Mouse (Mus musculus) stomach, postnatal 0 days (tissue): ENCODE results near the gene Rmi2. TPM values are rescaled to one million over a fixed set of nuclear protein-coding genes. Genes with fewer than 3 reads are reported as not detected.
A peak's percentile ranks its signal among the peaks of the same experiment; 100 is the strongest.
"Not testable (repeated sequence)": the region's sequence is repeated elsewhere in the genome, so short reads cannot be mapped to it uniquely, and the experiment has no call there.

ENCODE experiments used
- ATAC-seq: fragments of 200-750 bp; cut with Nextera tagmentation; 2 replicates; pipeline ENCODE4 v1.8.0; 2017; ENCODE audit not compliant: low FRiP score, low TSS enrichment
- DNase-seq: peaks from one replicate; pipeline ENCODE4 v3.0.0-alpha.2; 2016; ENCODE audit warnings: low spot score
- H3K27ac ChIP-seq: fragments of 300-500 bp; sonication (generic); replicated peaks from 2 replicates; pipeline ENCODE4 v1.5.1; 2014; ENCODE audit warnings: mild to moderate bottlenecking, control low read depth
- H3K27me3 ChIP-seq: fragments of 300-500 bp; sonication (generic); 2 replicates; pipeline ENCODE4 v1.6.1; 2014; ENCODE audit warnings: low read length; ENCODE audit not compliant: control insufficient read depth, insufficient read depth
- H3K36me3 ChIP-seq: fragments of 300-500 bp; sonication (generic); 2 replicates; pipeline ENCODE4 v1.6.1; 2014; ENCODE audit warnings: low read length, mixed read lengths; ENCODE audit not compliant: control insufficient read depth, insufficient read depth
- H3K4me1 ChIP-seq: fragments of 300-500 bp; sonication (generic); replicated peaks from 2 replicates; pipeline ENCODE4 v1.6.1; 2014; ENCODE audit warnings: antibody characterized with exemption; ENCODE audit not compliant: control insufficient read depth, insufficient read depth
- H3K4me2 ChIP-seq: fragments of 300-500 bp; sonication (generic); replicated peaks from 2 replicates; pipeline ENCODE4 v1.6.1; 2014; ENCODE audit warnings: low read depth, mild to moderate bottlenecking, control low read depth, moderate library complexity
- H3K4me3 ChIP-seq: fragments of 300-500 bp; sonication (generic); 2 replicates; pipeline ENCODE4 v1.5.1; 2014; ENCODE audit warnings: low read depth, low read length, control low read depth
- H3K9ac ChIP-seq: fragments of 300-500 bp; sonication (generic); 2 replicates; pipeline ENCODE4 v1.6.1; 2014; ENCODE audit warnings: mild to moderate bottlenecking, low read length, control low read depth, mixed read lengths
- H3K9me3 ChIP-seq: fragments of 300-500 bp; sonication (generic); 2 replicates; pipeline ENCODE4 v1.6.1; 2016; ENCODE audit warnings: low read length; ENCODE audit not compliant: control insufficient read depth
- CTCF ChIP-seq: IDR thresholded peaks from 2 replicates; pipeline ENCODE4 v1.5.1; 2016; ENCODE audit warnings: antibody characterized with exemption, low read depth, mild to moderate bottlenecking, moderate library complexity
- EP300 ChIP-seq: optimal IDR thresholded peaks from 2 replicates; pipeline ENCODE3; 2016; ENCODE audit warnings: antibody characterized with exemption
- WGBS: fragments of 180-500 bp; shearing (Covaris S2); extraction: QIAGEN DNeasy Blood & Tissue Kit; methylation state at CpG from one replicate; pipeline ENCODE4 v1.1.7; 2014; 5-methylcytosine and 5-hydroxymethylcytosine counted together
- polyA plus RNA-seq: library from polyadenylated mRNA; unstranded; fragments of >200 nt; fragmentation: Nextera tagmentation; extraction: Ambion mirVana; gene quantifications from 2 replicates; pipeline ENCODE4 v1.2.1, GENCODE M21; 2015

Rmi2 gene
- polyA plus RNA-seq, 1 experiment from 2014 or later: 0.76 TPM

GRCm38 (mm10) chr16:10788271-10788670 lies 46.6 kb upstream of the Rmi2 start, which contains the start of gene Tnp2:
TSS of gene Tnp2 (minus strand) at chr16:10788660.
- 61% methylated on average over 16 of the region's 16 CpGs for WGBS
- H3K27ac ChIP-seq: no peak within 1 kb of the TSS
- H3K27me3 ChIP-seq: no peaks in the 10 kb centered on the region
- no peak within 1 kb of the TSS for H3K9ac ChIP-seq
- H3K4me3 ChIP-seq: no peak within 1 kb of the TSS
- ATAC-seq (no peak), DNase-seq (no peak)
- H3K4me2 ChIP-seq: no peak within 1 kb of the TSS
- H3K4me1 ChIP-seq: peaks cover 4% of the 10 kb centered on the region; the same call in 1 of the 2 replicates
- no peaks in the 10 kb centered on the region for H3K36me3 ChIP-seq
- no peaks in the 10 kb centered on the region for H3K9me3 ChIP-seq
- TF ChIP-seq CTCF (no peak), EP300 (no peak)

- no peak for DNase-seq
- peaks cover 4% of the 10 kb centered on the region; the same call in 1 of the 2 replicates for H3K4me1 ChIP-seq
- no peak for TF ChIP-seq CTCF
- TF ChIP-seq EP300: no peak
- no peak overlapping the region for H3K4me3 ChIP-seq
- no peak for ATAC-seq
- H3K36me3 ChIP-seq: no peaks in the 10 kb centered on the region
- no peak overlapping the region for H3K27ac ChIP-seq
- H3K9ac ChIP-seq: no peak overlapping the region
- H3K9me3 ChIP-seq: no peaks in the 10 kb centered on the region
- no peak overlapping the region for H3K4me2 ChIP-seq
- H3K27me3 ChIP-seq: no peaks in the 10 kb centered on the region
- 82% methylated on average over 4 of the region's 4 CpGs for WGBS
Observed at GRCm38 (mm10) chr16:10788866-10789265, 46.0 kb upstream of the Rmi2 start.

GRCm38 (mm10) chr16:10790702-10791101 lies 44.2 kb upstream of the Rmi2 start, which contains the start of gene Prm3:
TSS of gene Prm3 (minus strand) at chr16:10790914.
- no peaks in the 10 kb centered on the region; the same call in 1 of the 2 replicates for H3K27me3 ChIP-seq
- WGBS: 63% methylated on average over 8 of the region's 9 CpGs
- TF ChIP-seq EP300 (no peak), CTCF (no peak)

GRCm38 (mm10) chr16:10796034-10796433 lies 38.8 kb upstream of the Rmi2 start, which contains the start of gene Prm2:
TSS of gene Prm2 (minus strand) at chr16:10796134.
- Histone ChIP-seq H3K4me2 (no peak within 1 kb of the TSS), H3K4me1 (no peaks in the 10 kb centered on the region), H3K27me3 (no peaks in the 10 kb centered on the region; the same call in 1 of the 2 replicates), H3K4me3 (no peak within 1 kb of the TSS), H3K27ac (no peak within 1 kb of the TSS), H3K9me3 (no peaks in the 10 kb centered on the region), H3K9ac (no peak within 1 kb of the TSS), H3K36me3 (no peaks in the 10 kb centered on the region)
- ATAC-seq: no peak
- DNase-seq: no peak
- 76% methylated on average over 6 of the region's 6 CpGs for WGBS
- no peak for TF ChIP-seq CTCF

More at GRCm38 (mm10) chr16:10790702-10791101, 44.2 kb upstream of the Rmi2 start, which contains the start of gene Prm3:
- Histone ChIP-seq H3K27ac (no peak within 1 kb of the TSS), H3K4me2 (no peak within 1 kb of the TSS), H3K4me3 (no peak within 1 kb of the TSS), H3K9me3 (no peaks in the 10 kb centered on the region), H3K4me1 (peaks cover 4% of the 10 kb centered on the region; the same call in 1 of the 2 replicates), H3K9ac (no peak within 1 kb of the TSS), H3K36me3 (no peaks in the 10 kb centered on the region)
- ATAC-seq (no peak), DNase-seq (no peak)

GRCm38 (mm10) chr16:10802420-10802819 lies 32.4 kb upstream of the Rmi2 start:
- H3K36me3 ChIP-seq, H3K27ac ChIP-seq, H3K27me3 ChIP-seq, H3K4me2 ChIP-seq, H3K9me3 ChIP-seq, H3K4me1 ChIP-seq, H3K9ac ChIP-seq, H3K4me3 ChIP-seq: not testable (repeated sequence)
- DNase-seq (peak; percentile 73), ATAC-seq (peak; percentile 97)
- WGBS: 55% methylated on average over 3 of the region's 3 CpGs

GRCm38 (mm10) chr16:10805789-10806527 lies 28.9 kb upstream of the Rmi2 start, which contains the start of gene Prm1:
TSS of gene Prm1 (minus strand) at chr16:10805839.
- Histone ChIP-seq H3K4me2 (no peak within 1 kb of the TSS), H3K4me3 (no peak within 1 kb of the TSS)
- 81% methylated on average over 10 of the region's 10 CpGs for WGBS

More at GRCm38 (mm10) chr16:10805789-10806527, 28.9 kb upstream of the Rmi2 start, which contains the start of gene Prm1:
- Histone ChIP-seq H3K36me3 (no peaks in the 10 kb centered on the region), H3K27me3 (no peaks in the 10 kb centered on the region), H3K9ac (no peak within 1 kb of the TSS), H3K9me3 (no peaks in the 10 kb centered on the region), H3K27ac (no peak within 1 kb of the TSS), H3K4me1 (no peaks in the 10 kb centered on the region)
- TF ChIP-seq CTCF (no peak), EP300 (no peak)
- ATAC-seq (no peak), DNase-seq (no peak)
